Mouse (Mus musculus): Measurements from ENCODE around the gene Wnt3. TPM values are rescaled to one million over a fixed set of nuclear protein-coding genes. Genes with fewer than 3 reads are reported as not detected.
A peak's percentile ranks its signal among the peaks of the same experiment; 100 is the strongest.

Gene Wnt3
- 0.31 and 0.46 TPM in 2 replicates for polyA plus RNA-seq (2014; fragmentation: Nextera tagmentation; extraction: Ambion mirVana)

GRCm38 (mm10) chr11:103773387-103774227 lies at the start of gene Wnt3:
TSS of gene Wnt3 (plus strand) at chr11:103774150.
- H3K27me3 ChIP-seq (replicated peaks; ENCODE audit: control insufficient read depth, insufficient read depth, low read length): peaks cover 89% of the 10 kb centered on the region
- no peak within 1 kb of the TSS for H3K9ac ChIP-seq (ENCODE audit: low read length)
- H3K4me1 ChIP-seq (replicated peaks; ENCODE audit: control insufficient read depth, insufficient read depth, low read length): peaks cover 5% of the 10 kb centered on the region
- DNase-seq (ENCODE audit: low spot score) (peak; percentile 70), ATAC-seq (replicated peaks; ENCODE audit: low FRiP score, low TSS enrichment, low read depth) (no peak)
- under 1% methylated on average over 60 of the region's 60 CpGs for WGBS
- peak within 1 kb of the TSS; percentile 45 for H3K4me2 ChIP-seq (ENCODE audit: low read length)
- peak within 1 kb of the TSS; percentile 18 for H3K4me3 ChIP-seq (ENCODE audit: low read depth, low read length)
- H3K36me3 ChIP-seq (ENCODE audit: control insufficient read depth, insufficient read depth, low read length): no peaks in the 10 kb centered on the region
- no peak within 1 kb of the TSS for H3K27ac ChIP-seq (ENCODE audit: low read depth)
- no peaks in the 10 kb centered on the region for H3K9me3 ChIP-seq (ENCODE audit: control insufficient read depth, low read length)

- no peaks in the 10 kb centered on the region for H3K9me3 ChIP-seq (ENCODE audit: control insufficient read depth, low read length)
- ATAC-seq (replicated peaks; ENCODE audit: low FRiP score, low TSS enrichment, low read depth) (no peak), DNase-seq (ENCODE audit: low spot score) (no peak)
- no peaks in the 10 kb centered on the region for H3K36me3 ChIP-seq (ENCODE audit: control insufficient read depth, insufficient read depth, low read length)
- H3K9ac ChIP-seq (ENCODE audit: low read length): no peak overlapping the region
- H3K27ac ChIP-seq (ENCODE audit: low read depth): no peak overlapping the region
- H3K27me3 ChIP-seq (replicated peaks; ENCODE audit: control insufficient read depth, insufficient read depth, low read length): no peaks in the 10 kb centered on the region
- no peak overlapping the region for H3K4me3 ChIP-seq (ENCODE audit: low read depth, low read length)
- no peak overlapping the region for H3K4me2 ChIP-seq (ENCODE audit: low read length)
- H3K4me1 ChIP-seq (replicated peaks; ENCODE audit: control insufficient read depth, insufficient read depth, low read length): peaks cover 3% of the 10 kb centered on the region; the same call in 1 of the 2 replicates
- 73% methylated on average over 11 of the region's 11 CpGs for WGBS
These were observed 49.6 kb upstream of the Wnt3 start for GRCm38 (mm10) chr11:103724331-103724771.

- ATAC-seq (replicated peaks; ENCODE audit: low FRiP score, low TSS enrichment, low read depth): no peak
- Histone ChIP-seq H3K4me1 (replicated peaks; ENCODE audit: control insufficient read depth, insufficient read depth, low read length) (peaks cover 7% of the 10 kb centered on the region), H3K4me2 (ENCODE audit: low read length) (no peak overlapping the region), H3K27me3 (replicated peaks; ENCODE audit: control insufficient read depth, insufficient read depth, low read length) (no peaks in the 10 kb centered on the region), H3K27ac (ENCODE audit: low read depth) (no peak overlapping the region), H3K36me3 (ENCODE audit: control insufficient read depth, insufficient read depth, low read length) (no peaks in the 10 kb centered on the region), H3K9me3 (ENCODE audit: control insufficient read depth, low read length) (no peaks in the 10 kb centered on the region), H3K9ac (ENCODE audit: low read length) (no peak overlapping the region), H3K4me3 (ENCODE audit: low read depth, low read length) (no peak overlapping the region)
- 77% methylated on average over 9 of the region's 9 CpGs for WGBS
- DNase-seq (ENCODE audit: low spot score): no peak
These were observed 44.5 kb upstream of the Wnt3 start for GRCm38 (mm10) chr11:103729282-103729985.

DNA sequence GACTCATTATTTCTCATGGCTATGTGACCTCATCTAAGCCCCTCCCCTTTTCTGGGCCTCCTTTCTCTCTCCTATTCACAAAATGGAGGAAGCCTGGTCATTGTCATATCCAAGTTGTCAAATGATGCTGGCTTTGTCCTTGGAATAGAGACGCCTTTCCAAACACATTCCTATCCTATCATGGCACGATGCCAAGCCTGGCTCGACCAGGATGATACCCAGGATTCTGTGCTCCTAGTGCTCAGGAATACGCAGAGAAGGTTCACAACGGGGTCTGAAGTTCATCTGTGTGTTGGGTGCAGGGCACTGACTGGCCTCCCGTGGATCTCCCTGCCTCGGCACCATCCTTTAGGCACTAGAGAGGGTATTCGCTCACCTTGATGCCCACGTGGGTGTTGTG lies 42.4 kb upstream of the Wnt3 start:
- ATAC-seq (replicated peaks; ENCODE audit: low FRiP score, low TSS enrichment, low read depth) (no peak), DNase-seq (ENCODE audit: low spot score) (no peak)
- H3K9ac ChIP-seq (ENCODE audit: low read length): no peak overlapping the region
- H3K4me3 ChIP-seq (ENCODE audit: low read depth, low read length): no peak overlapping the region
- H3K4me2 ChIP-seq (ENCODE audit: low read length): no peak overlapping the region
- H3K4me1 ChIP-seq (replicated peaks; ENCODE audit: control insufficient read depth, insufficient read depth, low read length): peaks cover 10% of the 10 kb centered on the region
- H3K27ac ChIP-seq (ENCODE audit: low read depth): no peak overlapping the region
- 59% methylated on average over 9 of the region's 9 CpGs for WGBS
- H3K36me3 ChIP-seq (ENCODE audit: control insufficient read depth, insufficient read depth, low read length): no peaks in the 10 kb centered on the region
- no peaks in the 10 kb centered on the region for H3K27me3 ChIP-seq (replicated peaks; ENCODE audit: control insufficient read depth, insufficient read depth, low read length)
- H3K9me3 ChIP-seq (ENCODE audit: control insufficient read depth, low read length): no peaks in the 10 kb centered on the region

GRCm38 (mm10) chr11:103732306-103732705 lies 41.6 kb upstream of the Wnt3 start:
- no peak overlapping the region for H3K4me3 ChIP-seq (ENCODE audit: low read depth, low read length)
- H3K9me3 ChIP-seq (ENCODE audit: control insufficient read depth, low read length): no peaks in the 10 kb centered on the region
- no peaks in the 10 kb centered on the region for H3K27me3 ChIP-seq (replicated peaks; ENCODE audit: control insufficient read depth, insufficient read depth, low read length)
- H3K9ac ChIP-seq (ENCODE audit: low read length): no peak overlapping the region
- H3K4me2 ChIP-seq (ENCODE audit: low read length): no peak overlapping the region
- H3K4me1 ChIP-seq (replicated peaks; ENCODE audit: control insufficient read depth, insufficient read depth, low read length): peaks cover 10% of the 10 kb centered on the region
- WGBS: 87% methylated on average over 7 of the region's 7 CpGs
- H3K27ac ChIP-seq (ENCODE audit: low read depth): no peak overlapping the region
- H3K36me3 ChIP-seq (ENCODE audit: control insufficient read depth, insufficient read depth, low read length): no peaks in the 10 kb centered on the region
- ATAC-seq (replicated peaks; ENCODE audit: low FRiP score, low TSS enrichment, low read depth): no peak
- no peak for DNase-seq (ENCODE audit: low spot score)

DNA sequence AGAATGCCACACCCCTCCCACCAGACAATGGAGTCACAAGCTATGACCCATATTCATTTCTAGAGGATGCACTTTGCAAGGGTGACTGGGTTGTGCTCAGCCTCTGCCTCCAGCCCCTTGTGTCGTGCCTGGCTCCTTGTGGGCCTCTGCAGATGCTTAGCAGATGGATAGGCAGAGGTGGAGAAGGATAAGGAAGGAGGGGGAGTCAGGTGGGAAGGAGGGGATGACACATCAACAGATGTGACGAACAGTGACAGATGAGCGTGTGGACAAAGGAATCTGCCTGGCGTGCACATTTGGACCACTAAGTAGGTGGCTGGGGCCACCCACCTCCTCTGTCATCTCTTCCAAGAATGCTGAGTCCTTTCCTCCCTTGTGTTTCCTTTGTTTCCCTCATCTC lies 40.9 kb upstream of the Wnt3 start:
- ATAC-seq (replicated peaks; ENCODE audit: low FRiP score, low TSS enrichment, low read depth): no peak
- WGBS: 77% methylated on average over 4 of the region's 4 CpGs
- H3K4me2 ChIP-seq (ENCODE audit: low read length): no peak overlapping the region
- H3K27me3 ChIP-seq (replicated peaks; ENCODE audit: control insufficient read depth, insufficient read depth, low read length): no peaks in the 10 kb centered on the region
- H3K4me1 ChIP-seq (replicated peaks; ENCODE audit: control insufficient read depth, insufficient read depth, low read length): peaks cover 10% of the 10 kb centered on the region
- no peak overlapping the region for H3K9ac ChIP-seq (ENCODE audit: low read length)
- H3K27ac ChIP-seq (ENCODE audit: low read depth): no peak overlapping the region
- DNase-seq (ENCODE audit: low spot score): no peak
- no peak overlapping the region for H3K4me3 ChIP-seq (ENCODE audit: low read depth, low read length)
- H3K9me3 ChIP-seq (ENCODE audit: control insufficient read depth, low read length): no peaks in the 10 kb centered on the region
- H3K36me3 ChIP-seq (ENCODE audit: control insufficient read depth, insufficient read depth, low read length): no peaks in the 10 kb centered on the region

GRCm38 (mm10) chr11:103733961-103734360 lies 40.0 kb upstream of the Wnt3 start:
- Histone ChIP-seq H3K36me3 (ENCODE audit: control insufficient read depth, insufficient read depth, low read length) (no peaks in the 10 kb centered on the region), H3K9me3 (ENCODE audit: control insufficient read depth, low read length) (no peaks in the 10 kb centered on the region), H3K4me1 (replicated peaks; ENCODE audit: control insufficient read depth, insufficient read depth, low read length) (peaks cover 10% of the 10 kb centered on the region), H3K9ac (ENCODE audit: low read length) (no peak overlapping the region), H3K4me3 (ENCODE audit: low read depth, low read length) (no peak overlapping the region), H3K4me2 (ENCODE audit: low read length) (no peak overlapping the region), H3K27ac (ENCODE audit: low read depth) (no peak overlapping the region), H3K27me3 (replicated peaks; ENCODE audit: control insufficient read depth, insufficient read depth, low read length) (no peaks in the 10 kb centered on the region)
- WGBS: 69% methylated on average over 2 of the region's 2 CpGs
- DNase-seq (ENCODE audit: low spot score) (no peak), ATAC-seq (replicated peaks; ENCODE audit: low FRiP score, low TSS enrichment, low read depth) (no peak)

DNA sequence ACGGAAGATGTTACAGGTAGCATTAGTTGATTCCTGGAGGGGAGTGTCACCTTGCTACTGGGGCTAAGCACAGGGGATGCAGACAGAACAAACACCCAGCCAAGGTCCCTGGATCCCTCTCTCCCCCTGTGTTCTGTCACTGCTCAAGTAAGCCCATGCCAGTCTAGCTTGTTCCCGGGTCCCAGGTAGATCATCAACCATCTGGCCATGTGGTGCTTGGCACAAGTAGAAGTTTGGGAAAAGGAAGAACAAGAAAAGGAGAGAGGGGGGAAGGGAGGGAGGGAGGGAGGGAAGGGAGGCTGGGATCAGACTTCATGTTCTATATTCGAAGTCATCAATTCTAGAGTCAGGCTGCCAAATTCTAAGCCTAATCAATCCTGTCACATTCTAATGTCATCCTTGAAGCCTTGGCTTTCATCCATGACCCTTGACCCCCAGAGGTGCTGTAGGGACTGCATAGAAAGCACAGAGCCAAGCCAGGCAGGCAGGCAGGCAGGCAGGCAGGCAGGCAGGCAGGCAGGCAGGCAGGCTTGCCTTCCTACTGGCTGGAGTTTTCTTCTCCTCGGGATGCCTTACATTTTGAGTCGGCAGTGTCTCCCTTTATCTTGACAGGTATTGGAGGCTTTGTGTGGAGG lies 39.4 kb upstream of the Wnt3 start:
- ATAC-seq (replicated peaks; ENCODE audit: low FRiP score, low TSS enrichment, low read depth) (no peak), DNase-seq (ENCODE audit: low spot score) (no peak)
- Histone ChIP-seq H3K4me2 (ENCODE audit: low read length) (no peak overlapping the region), H3K4me3 (ENCODE audit: low read depth, low read length) (no peak overlapping the region), H3K4me1 (replicated peaks; ENCODE audit: control insufficient read depth, insufficient read depth, low read length) (peaks cover 10% of the 10 kb centered on the region), H3K9me3 (ENCODE audit: control insufficient read depth, low read length) (no peaks in the 10 kb centered on the region), H3K9ac (ENCODE audit: low read length) (no peak overlapping the region), H3K27ac (ENCODE audit: low read depth) (no peak overlapping the region), H3K27me3 (replicated peaks; ENCODE audit: control insufficient read depth, insufficient read depth, low read length) (no peaks in the 10 kb centered on the region), H3K36me3 (ENCODE audit: control insufficient read depth, insufficient read depth, low read length) (no peaks in the 10 kb centered on the region)
- 61% methylated on average over 5 of the region's 5 CpGs for WGBS
